Mouse (Mus musculus): ENCODE measurements at regions not wholly inside any gene's neighbourhood (a gene's known extent, or its start where the extent isn't known, plus 50 kb on each side); places are given as distances from the start of the nearest gene placed in this dataset.

- DNase-seq: no peak
These were observed 314.3 kb downstream of the Fam19a4 start for GRCm38 (mm10) chr6:96745906-96746305.

- DNase-seq: no peak
These were observed 343.3 kb downstream of the Fam19a4 start for GRCm38 (mm10) chr6:96716931-96717330.

- DNase-seq: peak; percentile 50
These were observed 350.5 kb downstream of the Fam19a4 start for GRCm38 (mm10) chr6:96709761-96710160.

Data from adrenal gland, adult 2 months (tissue).